Mouse (Mus musculus): Measurements from ENCODE around the gene Prkch.

- TF ChIP-seq CTCF (IDR thresholded peaks at IDR 0.05; ENCODE audit: borderline replicate concordance, extremely low read depth, insufficient read depth, insufficient read length) (no peak), POLR2A (IDR thresholded peaks at IDR 0.05; ENCODE audit: borderline replicate concordance, extremely low read depth, insufficient read depth, insufficient read length, poor library complexity, severe bottlenecking) (no peak)
These were observed 13.6 kb downstream of the Prkch start for GRCm38 (mm10) chr12:73598241-73598640.

All from brain, embryonic 14.5 days (tissue).